Mouse (Mus musculus) lung, embryonic 16.5 days (tissue): ENCODE data around the gene Nek9. TPM values are rescaled to one million over a fixed set of nuclear protein-coding genes. Genes with fewer than 3 reads are reported as not detected.

ENCODE experiments used
- ATAC-seq: fragments of 200-750 bp; cut with Nextera tagmentation; 2 replicates; pipeline ENCODE4 v1.8.0; 2017; ENCODE audit warnings: low read depth, mild to moderate bottlenecking, moderate library complexity
- H3K27ac ChIP-seq: fragments of 300-500 bp; sonication (generic); 2 replicates; pipeline ENCODE4 v1.5.1; 2014; ENCODE audit warnings: mild to moderate bottlenecking, control low read depth, low read length
- H3K27me3 ChIP-seq: fragments of 300-500 bp; sonication (generic); 2 replicates; pipeline ENCODE4 v1.6.1; 2014; ENCODE audit warnings: low read depth, low read length, mixed read lengths; ENCODE audit not compliant: control insufficient read depth, insufficient read depth
- H3K36me3 ChIP-seq: fragments of 300-500 bp; sonication (generic); 2 replicates; pipeline ENCODE4 v1.6.1; 2014; ENCODE audit warnings: low read length; ENCODE audit not compliant: control insufficient read depth, insufficient read depth
- H3K4me1 ChIP-seq: fragments of 300-500 bp; sonication (generic); replicated peaks from 2 replicates; pipeline ENCODE4 v1.6.1; 2014; ENCODE audit warnings: low read length, mixed read lengths; ENCODE audit not compliant: control insufficient read depth, insufficient read depth
- H3K4me2 ChIP-seq: fragments of 300-500 bp; sonication (generic); 2 replicates; pipeline ENCODE4 v1.6.1; 2014; ENCODE audit warnings: low read depth, low read length, control low read depth
- H3K4me3 ChIP-seq: fragments of 300-500 bp; sonication (generic); 2 replicates; pipeline ENCODE4 v1.5.1; 2014; ENCODE audit warnings: mild to moderate bottlenecking, low read length, control low read depth
- H3K9ac ChIP-seq: fragments of 300-500 bp; sonication (generic); 2 replicates; pipeline ENCODE4 v1.6.1; 2014; ENCODE audit warnings: low read length, control low read depth
- H3K9me3 ChIP-seq: fragments of 300-500 bp; sonication (generic); 2 replicates; pipeline ENCODE4 v1.6.1; 2016; ENCODE audit warnings: low read length; ENCODE audit not compliant: control insufficient read depth
- WGBS: fragments of 180-500 bp; shearing (Covaris S2); extraction: QIAGEN DNeasy Blood & Tissue Kit; methylation state at CpG from one replicate; pipeline ENCODE4 v1.1.7; 2014; 5-methylcytosine and 5-hydroxymethylcytosine counted together
- polyA plus RNA-seq: library from polyadenylated mRNA; unstranded; fragments of >200 nt; fragmentation: Nextera tagmentation; extraction: Ambion mirVana; gene quantifications from 2 replicates; pipeline ENCODE4 v1.2.1, GENCODE M21; 2015

The Nek9 gene
- polyA plus RNA-seq, 1 experiment from 2014 or later = 20.9 TPM

GRCm38 (mm10) chr12:85298127-85298834, 40.9 kb downstream of the Nek9 start:
- Histone ChIP-seq H3K9ac (no peak overlapping the region), H3K4me2 (no peak overlapping the region), H3K4me1 (peaks cover 7% of the 10 kb centered on the region; the same call in 1 of the 2 replicates), H3K36me3 (peaks cover 27% of the 10 kb centered on the region), H3K9me3 (peaks cover 3% of the 10 kb centered on the region; the same call in 1 of the 2 replicates), H3K27ac (0 out of 2 replicates have a peak overlapping the region, but pooled peaks have one; percentile 5), H3K27me3 (no peaks in the 10 kb centered on the region), H3K4me3 (no peak overlapping the region)
- no peak for ATAC-seq
- 52% methylated on average over 11 of the region's 11 CpGs for WGBS

- ATAC-seq = no peak
- Histone ChIP-seq H3K36me3 (peaks cover 21% of the 10 kb centered on the region), H3K9ac (no peak overlapping the region), H3K9me3 (peaks cover 3% of the 10 kb centered on the region; the same call in 1 of the 2 replicates), H3K27ac (no peak overlapping the region), H3K27me3 (no peaks in the 10 kb centered on the region), H3K4me1 (peaks cover 7% of the 10 kb centered on the region; the same call in 1 of the 2 replicates), H3K4me3 (no peak overlapping the region), H3K4me2 (no peak overlapping the region)
- WGBS = 83% methylated on average over 10 of the region's 10 CpGs
Measured at GRCm38 (mm10) chr12:85297345-85297997, 41.7 kb downstream of the Nek9 start.

- H3K36me3 ChIP-seq = peaks cover 15% of the 10 kb centered on the region
- 77% methylated on average over 5 of the region's 5 CpGs for WGBS
- H3K4me3 ChIP-seq = no peak overlapping the region
- no peak overlapping the region for H3K27ac ChIP-seq
- H3K9ac ChIP-seq = no peak overlapping the region
- no peak overlapping the region for H3K4me2 ChIP-seq
- 0 out of 2 replicates have a peak, but pooled peaks have one; percentile 26 for ATAC-seq
- peaks cover 7% of the 10 kb centered on the region; the same call in 1 of the 2 replicates for H3K4me1 ChIP-seq
- H3K9me3 ChIP-seq = peaks cover 3% of the 10 kb centered on the region; the same call in 1 of the 2 replicates
- no peaks in the 10 kb centered on the region for H3K27me3 ChIP-seq
Measured at GRCm38 (mm10) chr12:85296915-85297314, 42.2 kb downstream of the Nek9 start.

- Histone ChIP-seq H3K36me3 (peaks cover 1% of the 10 kb centered on the region; the same call in 1 of the 2 replicates), H3K9me3 (peaks cover 3% of the 10 kb centered on the region; the same call in 1 of the 2 replicates), H3K4me1 (peaks cover 7% of the 10 kb centered on the region; the same call in 1 of the 2 replicates), H3K9ac (no peak overlapping the region), H3K4me2 (no peak overlapping the region), H3K27ac (no peak overlapping the region), H3K4me3 (no peak overlapping the region), H3K27me3 (no peaks in the 10 kb centered on the region)
- 87% methylated on average over 2 of the region's 2 CpGs for WGBS
- ATAC-seq = no peak
Measured at GRCm38 (mm10) chr12:85295506-85295905, 43.7 kb downstream of the Nek9 start.

- peaks cover 3% of the 10 kb centered on the region; the same call in 1 of the 2 replicates for H3K9me3 ChIP-seq
- no peaks in the 10 kb centered on the region for H3K27me3 ChIP-seq
- no peak overlapping the region for H3K9ac ChIP-seq
- H3K4me2 ChIP-seq = no peak overlapping the region
- no peak overlapping the region for H3K4me3 ChIP-seq
- H3K4me1 ChIP-seq = 0 out of 2 replicates have a peak, but pooled peaks cover 6% of the 10 kb centered on the region
- H3K36me3 ChIP-seq = no peaks in the 10 kb centered on the region
- H3K27ac ChIP-seq = no peak overlapping the region
- no peak for ATAC-seq
Measured at GRCm38 (mm10) chr12:85292906-85293305, 46.3 kb downstream of the Nek9 start.

GRCm38 (mm10) chr12:85292288-85292687, 46.9 kb downstream of the Nek9 start:
- Histone ChIP-seq H3K4me1 (0 out of 2 replicates have a peak, but pooled peaks cover 6% of the 10 kb centered on the region), H3K9me3 (peaks cover 3% of the 10 kb centered on the region; the same call in 1 of the 2 replicates), H3K27ac (no peak overlapping the region), H3K4me2 (no peak overlapping the region), H3K27me3 (no peaks in the 10 kb centered on the region), H3K4me3 (no peak overlapping the region), H3K36me3 (no peaks in the 10 kb centered on the region), H3K9ac (no peak overlapping the region)
- 77% methylated on average over 6 of the region's 6 CpGs for WGBS
- no peak for ATAC-seq

GRCm38 (mm10) chr12:85291541-85291940, 47.6 kb downstream of the Nek9 start:
- H3K9ac ChIP-seq = no peak overlapping the region
- H3K4me2 ChIP-seq = no peak overlapping the region
- H3K4me3 ChIP-seq = no peak overlapping the region
- H3K27me3 ChIP-seq = no peaks in the 10 kb centered on the region
- no peaks in the 10 kb centered on the region for H3K36me3 ChIP-seq
- ATAC-seq = no peak
- 0 out of 2 replicates have a peak, but pooled peaks cover 6% of the 10 kb centered on the region for H3K4me1 ChIP-seq
- no peak overlapping the region for H3K27ac ChIP-seq
- peaks cover 3% of the 10 kb centered on the region; the same call in 1 of the 2 replicates for H3K9me3 ChIP-seq

GRCm38 (mm10) chr12:85290633-85291032, 48.5 kb downstream of the Nek9 start:
- 80% methylated on average over 10 of the region's 10 CpGs for WGBS
- no peak overlapping the region for H3K4me2 ChIP-seq

More at GRCm38 (mm10) chr12:85290633-85291032, 48.5 kb downstream of the Nek9 start:
- H3K4me3 ChIP-seq = no peak overlapping the region
- H3K36me3 ChIP-seq = no peaks in the 10 kb centered on the region
- no peak overlapping the region for H3K27ac ChIP-seq
- 0 out of 2 replicates have a peak, but pooled peaks cover 6% of the 10 kb centered on the region for H3K4me1 ChIP-seq
- no peak for ATAC-seq
- H3K9me3 ChIP-seq = peaks cover 3% of the 10 kb centered on the region; the same call in 1 of the 2 replicates
- no peak overlapping the region for H3K9ac ChIP-seq
- no peaks in the 10 kb centered on the region for H3K27me3 ChIP-seq
